Mouse (Mus musculus): ENCODE measurements around the gene Gm21732. TPM values are rescaled to one million over a fixed set of nuclear protein-coding genes. Genes with fewer than 3 reads are reported as not detected.

The Gm21732 gene
- polyA plus RNA-seq (2014; fragmentation: Illumina TruSeq; extraction: RNeasy Lipid Tissue Mini Kit (QIAGEN cat#74804); ENCODE audit: low read depth, low replicate concordance), result not detected

GRCm38 (mm10) chrY:38575591-38575990 is at the start of gene Gm21732:
Gm21732 (minus strand) TSS chrY:38575691.

Other genes starting within 250 kb of the Gm21732 start
- gene Gm20897, start 73.5 kb downstream of the Gm21732 start, polyA plus RNA-seq (2014; fragmentation: Illumina TruSeq; extraction: RNeasy Lipid Tissue Mini Kit (QIAGEN cat#74804); ENCODE audit: low read depth, low replicate concordance), result not detected

Measured in adrenal gland, adult 10 weeks (tissue).